Mouse (Mus musculus) 3T3-L1 (cell line): ENCODE measurements at regions not wholly inside any gene's neighbourhood (a gene's known extent, or its start where the extent isn't known, plus 50 kb on each side); places are given as distances from the start of the nearest gene placed in this dataset.
A peak's percentile ranks its signal among the peaks of the same experiment; 100 is the strongest.

Experiments used
- DNase-seq: peaks from one replicate; pipeline ENCODE4 v3.0.0-alpha.2; 2015; ENCODE audit warnings: low read depth, low spot score

GRCm38 (mm10) chr14:99366281-99366987 lies 67.9 kb downstream of the Klf5 start:
- no peak for DNase-seq

- DNase-seq: no peak
Measured at GRCm38 (mm10) chr14:99366996-99367555, 68.6 kb downstream of the Klf5 start.

DNA sequence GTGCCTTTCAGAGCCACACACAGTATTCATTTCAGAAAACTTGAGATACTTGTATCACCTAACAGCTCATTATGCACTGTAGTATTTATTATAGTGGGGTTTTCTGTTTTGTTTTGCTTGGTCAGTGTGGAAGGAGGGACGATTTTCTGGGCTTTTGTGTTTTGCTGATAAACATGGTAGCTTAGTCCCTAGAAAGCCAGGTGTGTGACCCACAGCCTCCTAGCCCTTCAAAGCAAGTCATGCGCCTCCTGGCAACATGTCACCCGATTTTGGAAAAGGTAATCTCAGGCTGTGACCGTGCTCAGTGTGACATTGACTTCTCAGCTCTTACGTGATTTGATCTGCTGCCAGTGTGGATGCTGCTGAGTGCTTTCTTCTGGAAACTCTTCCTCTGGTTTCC lies 70.9 kb downstream of the Klf5 start:
- no peak for DNase-seq

DNA sequence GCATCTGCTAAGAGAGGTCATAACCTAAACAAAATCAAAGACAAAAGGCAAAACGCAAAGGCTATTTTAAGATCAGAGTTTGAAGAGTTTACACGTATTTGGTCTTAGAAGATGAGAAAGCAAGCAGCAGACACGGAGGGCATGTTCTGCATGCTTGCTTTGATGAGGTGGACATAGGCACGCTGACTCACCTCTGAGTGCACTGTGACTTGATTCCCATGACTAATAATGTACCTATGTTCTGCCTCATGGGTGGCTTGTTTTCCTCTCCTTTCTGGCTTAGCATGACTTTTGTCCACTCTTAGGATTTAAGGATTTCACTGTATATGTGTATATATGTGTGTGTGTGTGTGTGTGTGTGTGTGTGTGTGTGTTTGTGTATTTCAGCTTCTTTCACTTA lies 75.2 kb downstream of the Klf5 start:
- DNase-seq: peak; percentile 72

DNA sequence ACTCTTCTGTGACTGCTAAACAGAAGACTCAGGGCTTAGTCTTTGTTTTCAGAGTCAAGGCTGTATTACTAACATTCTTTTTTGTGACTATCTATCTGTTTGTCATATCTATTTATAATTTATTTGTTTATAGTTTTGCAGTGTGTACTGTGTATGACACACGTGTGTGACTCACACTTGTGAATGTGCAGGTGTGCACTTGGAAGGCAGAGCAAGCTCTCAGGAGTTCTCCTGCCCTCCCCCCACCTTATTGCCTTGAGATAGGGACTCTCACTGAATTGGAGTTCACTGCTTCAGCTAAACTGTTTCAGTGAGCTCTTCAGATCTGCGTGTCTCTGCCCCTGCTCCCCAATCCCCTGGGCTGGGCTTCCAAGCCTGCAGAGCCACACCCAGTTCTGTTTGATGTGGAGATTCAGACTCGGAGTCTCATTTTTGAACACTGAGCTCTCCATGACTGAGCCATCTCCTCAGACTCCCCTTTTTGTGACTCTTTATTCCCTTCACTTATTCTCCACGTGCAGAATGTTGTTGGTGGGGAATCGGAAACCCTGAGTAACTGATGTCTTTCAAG lies 76.6 kb downstream of the Klf5 start:
- DNase-seq: no peak

DNA sequence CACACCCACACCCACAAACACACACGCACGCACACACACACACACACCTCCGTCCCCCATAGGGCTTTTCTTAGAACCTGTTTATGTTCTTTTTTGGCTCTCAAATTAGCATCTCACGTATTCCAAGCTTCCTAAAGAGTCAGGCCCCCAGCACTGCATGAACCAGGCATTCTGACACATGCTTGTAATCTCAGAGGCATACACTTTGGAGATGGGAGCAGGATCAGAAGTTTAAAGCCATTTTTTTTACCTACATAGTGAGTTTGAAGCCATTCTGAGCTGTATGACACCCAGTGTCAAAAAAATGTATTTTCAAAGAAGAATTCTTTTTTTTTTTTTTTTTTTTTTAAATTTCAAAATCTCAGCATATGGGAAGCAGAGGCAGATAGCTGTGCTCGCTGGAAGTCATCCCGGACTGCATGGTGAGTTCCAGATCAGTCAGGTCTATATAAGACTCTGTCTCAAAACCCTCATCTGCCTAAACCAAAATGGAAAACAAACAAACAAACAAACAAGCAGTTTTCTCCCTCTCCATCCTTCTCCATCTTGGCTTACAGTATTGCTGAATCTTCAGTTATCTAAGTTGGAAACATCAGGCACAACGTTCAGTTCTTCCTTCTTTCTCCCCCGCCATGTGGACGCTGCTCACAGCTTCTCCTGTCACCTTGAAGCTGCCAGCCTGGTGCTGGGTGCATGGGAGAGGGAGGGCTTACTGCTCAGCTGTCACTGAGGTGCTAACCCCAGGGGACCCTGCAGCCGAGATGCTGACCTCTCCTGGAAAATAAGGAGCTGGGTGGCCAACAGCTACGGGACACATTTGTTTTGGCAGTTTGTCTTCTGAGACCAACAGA lies 78.4 kb downstream of the Klf5 start:
- DNase-seq: no peak

- no peak for DNase-seq
Measured at GRCm38 (mm10) chr14:99381262-99382017, 82.9 kb downstream of the Klf5 start.

- DNase-seq: no peak
Measured at GRCm38 (mm10) chr14:99382051-99382450, 83.6 kb downstream of the Klf5 start.

GRCm38 (mm10) chr14:99383170-99383569 lies 84.7 kb downstream of the Klf5 start:
- peak; percentile 7 for DNase-seq

GRCm38 (mm10) chr14:99387581-99387980 lies 89.1 kb downstream of the Klf5 start:
- DNase-seq: no peak

DNA sequence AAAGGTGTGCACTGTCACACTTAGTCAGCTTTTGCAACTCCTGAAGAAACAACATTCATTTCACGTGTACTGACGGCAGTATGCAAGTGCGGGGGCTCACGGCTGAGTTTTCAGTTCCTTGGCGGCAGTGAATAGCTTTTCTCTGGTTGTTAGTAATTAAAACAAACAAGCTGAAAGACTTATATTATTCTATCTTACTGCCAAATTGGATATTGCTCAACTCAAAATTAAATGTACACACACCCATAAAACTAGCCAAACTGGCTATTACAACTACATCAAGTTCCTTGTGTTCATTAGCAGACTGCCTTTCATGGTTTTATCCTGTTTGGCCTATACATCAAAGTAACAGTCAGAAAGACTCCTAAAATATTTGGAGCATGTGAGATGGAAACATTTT lies 90.8 kb downstream of the Klf5 start:
- DNase-seq: no peak

GRCm38 (mm10) chr14:99391700-99392099 lies 93.2 kb downstream of the Klf5 start:
- DNase-seq: no peak

GRCm38 (mm10) chr14:99392813-99393212 lies 94.3 kb downstream of the Klf5 start:
- no peak for DNase-seq

- no peak for DNase-seq
Measured at GRCm38 (mm10) chr14:99393611-99394010, 95.1 kb downstream of the Klf5 start.

- peak; percentile 69 for DNase-seq
Measured at GRCm38 (mm10) chr14:99403155-99403726, 104.8 kb downstream of the Klf5 start.

- DNase-seq: no peak
Measured at GRCm38 (mm10) chr14:99405228-99405627, 106.7 kb downstream of the Klf5 start.

- no peak for DNase-seq
Measured at GRCm38 (mm10) chr14:99411835-99412234, 113.3 kb downstream of the Klf5 start.

DNA sequence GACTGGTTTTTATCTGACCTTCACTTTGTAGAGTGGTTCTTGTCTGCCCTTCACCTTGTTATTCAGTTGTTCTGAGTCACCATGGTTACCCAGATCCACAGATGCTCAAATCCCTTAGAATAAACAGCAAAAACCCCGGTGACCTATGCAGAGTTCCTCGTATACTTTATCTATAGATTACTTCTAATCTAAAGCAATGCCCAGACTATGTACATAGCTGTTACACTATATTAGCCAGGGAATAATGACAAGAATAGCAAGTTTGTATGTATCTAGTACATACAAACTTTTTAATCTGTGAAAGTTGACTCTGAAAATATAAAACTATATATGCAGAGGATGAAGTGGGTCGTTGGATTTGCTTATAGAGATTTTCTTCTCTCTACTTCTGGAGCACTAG lies 117.7 kb downstream of the Klf5 start:
- DNase-seq: no peak

DNA sequence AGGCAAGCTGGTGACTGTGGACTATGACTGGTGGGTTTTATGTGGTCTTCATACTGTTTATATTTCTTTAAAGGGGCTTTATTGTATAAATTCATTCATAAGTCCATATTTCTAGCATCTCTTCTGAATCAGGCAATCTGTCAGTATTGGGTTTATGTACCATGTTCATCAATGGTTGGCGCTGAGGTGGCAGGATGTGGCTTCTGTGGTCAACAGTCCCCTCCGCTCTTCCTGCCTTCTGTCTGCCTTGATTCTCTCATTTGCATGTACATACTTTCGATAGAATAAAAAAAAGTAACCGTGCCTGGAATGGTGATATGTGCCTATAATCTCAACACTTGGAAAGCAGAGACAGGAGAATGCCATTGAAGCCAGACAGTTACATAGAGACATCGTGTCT lies 120.5 kb downstream of the Klf5 start:
- DNase-seq: no peak

DNA sequence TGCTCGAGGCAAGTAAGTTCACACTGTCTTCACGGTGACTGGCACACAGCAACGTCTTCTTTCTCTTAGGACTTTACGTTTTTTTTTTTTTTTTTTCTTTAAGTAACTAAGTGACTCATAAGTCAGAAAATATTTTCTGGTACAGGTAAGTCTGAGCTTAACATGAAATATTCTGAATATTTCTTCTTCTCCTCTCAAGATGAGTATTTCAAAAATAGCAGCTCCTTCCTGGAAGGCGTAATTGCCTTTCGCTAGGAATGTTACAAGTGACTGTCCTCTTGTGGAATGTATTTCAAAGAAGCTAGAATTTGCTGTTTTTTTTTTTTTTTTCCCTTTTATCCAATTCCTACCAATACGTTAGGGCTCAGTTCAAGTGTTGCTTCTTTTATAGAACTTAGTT lies 124.8 kb downstream of the Klf5 start:
- no peak for DNase-seq

- DNase-seq: no peak
Measured at GRCm38 (mm10) chr14:99427049-99427448, 128.6 kb downstream of the Klf5 start.
